Mouse (Mus musculus) heart, embryonic 15.5 days (tissue): ENCODE data around the gene Efna2. TPM values are rescaled to one million over a fixed set of nuclear protein-coding genes. Genes with fewer than 3 reads are reported as not detected.

Source experiments
- ATAC-seq: fragments of 200-750 bp; cut with Nextera tagmentation; replicated peaks from 2 replicates; pipeline ENCODE4 v1.8.0; 2017; ENCODE audit warnings: low read depth, moderate TSS enrichment; ENCODE audit not compliant: insufficient number of reproducible peaks, insufficient read depth, low FRiP score
- H3K27ac ChIP-seq: fragments of 300-500 bp; sonication (generic); 2 replicates; pipeline ENCODE4 v1.5.1; 2015; ENCODE audit warnings: mild to moderate bottlenecking, inconsistent platforms
- H3K27me3 ChIP-seq: fragments of 300-500 bp; sonication (generic); 2 replicates; pipeline ENCODE4 v1.6.1; 2015; ENCODE audit warnings: inconsistent platforms
- H3K36me3 ChIP-seq: fragments of 300-500 bp; sonication (generic); 2 replicates; pipeline ENCODE4 v1.6.1; 2015; ENCODE audit warnings: mild to moderate bottlenecking, inconsistent platforms
- H3K4me1 ChIP-seq: fragments of 300-500 bp; sonication (generic); replicated peaks from 2 replicates; pipeline ENCODE4 v1.6.1; 2015; ENCODE audit warnings: inconsistent platforms
- H3K4me2 ChIP-seq: fragments of 300-500 bp; sonication (generic); 2 replicates; pipeline ENCODE4 v1.6.1; 2015; ENCODE audit warnings: inconsistent platforms, mild to moderate bottlenecking, moderate library complexity
- H3K4me3 ChIP-seq: fragments of 300-500 bp; sonication (generic); 2 replicates; pipeline ENCODE4 v1.5.1; 2015; ENCODE audit warnings: mild to moderate bottlenecking, inconsistent platforms
- H3K9ac ChIP-seq: fragments of 300-500 bp; sonication (generic); 2 replicates; pipeline ENCODE4 v1.6.1; 2015; ENCODE audit warnings: mild to moderate bottlenecking, inconsistent platforms
- H3K9me3 ChIP-seq: fragments of 300-500 bp; sonication (generic); replicated peaks from 2 replicates; pipeline ENCODE4 v1.6.1; 2016; ENCODE audit warnings: inconsistent platforms
- WGBS: fragments of 180-500 bp; shearing (Covaris S2); methylation state at CpG from one replicate; pipeline ENCODE4 v1.1.7; 2015; ENCODE audit warnings: mixed read lengths; 5-methylcytosine and 5-hydroxymethylcytosine counted together
- polyA plus RNA-seq: library from polyadenylated mRNA; unstranded; fragments of >200 nt; fragmentation: Nextera tagmentation; extraction: Ambion mirVana; gene quantifications from 2 replicates; pipeline ENCODE4 v1.2.1, GENCODE M21; 2015

Efna2 gene
- polyA plus RNA-seq, 1 experiment from 2014 or later = 8.6 TPM

GRCm38 (mm10) chr10:80150226-80151210, 28.8 kb upstream of the Efna2 start:
- H3K27ac ChIP-seq = peak overlapping the region; percentile 100
- no peaks in the 10 kb centered on the region for H3K27me3 ChIP-seq
- H3K36me3 ChIP-seq = peaks cover 42% of the 10 kb centered on the region
- peak overlapping the region; percentile 82 for H3K9ac ChIP-seq
- peak overlapping the region; percentile 80 for H3K4me2 ChIP-seq
- no peak for ATAC-seq
- H3K9me3 ChIP-seq = no peaks in the 10 kb centered on the region
- under 1% methylated on average over 42 of the region's 71 CpGs for WGBS
- H3K4me1 ChIP-seq = peaks cover 66% of the 10 kb centered on the region
- H3K4me3 ChIP-seq = peak overlapping the region; percentile 76

GRCm38 (mm10) chr10:80151211-80152034, 27.9 kb upstream of the Efna2 start:
- peak overlapping the region; percentile 76 for H3K4me3 ChIP-seq
- H3K27ac ChIP-seq = peak overlapping the region; percentile 100
- H3K27me3 ChIP-seq = no peaks in the 10 kb centered on the region
- H3K9ac ChIP-seq = peak overlapping the region; percentile 82
- no peak for ATAC-seq
- H3K9me3 ChIP-seq = no peaks in the 10 kb centered on the region
- H3K4me2 ChIP-seq = peak overlapping the region; percentile 80
- peaks cover 43% of the 10 kb centered on the region for H3K36me3 ChIP-seq
- H3K4me1 ChIP-seq = peaks cover 66% of the 10 kb centered on the region
- WGBS = under 1% methylated on average over 26 of the region's 26 CpGs

DNA sequence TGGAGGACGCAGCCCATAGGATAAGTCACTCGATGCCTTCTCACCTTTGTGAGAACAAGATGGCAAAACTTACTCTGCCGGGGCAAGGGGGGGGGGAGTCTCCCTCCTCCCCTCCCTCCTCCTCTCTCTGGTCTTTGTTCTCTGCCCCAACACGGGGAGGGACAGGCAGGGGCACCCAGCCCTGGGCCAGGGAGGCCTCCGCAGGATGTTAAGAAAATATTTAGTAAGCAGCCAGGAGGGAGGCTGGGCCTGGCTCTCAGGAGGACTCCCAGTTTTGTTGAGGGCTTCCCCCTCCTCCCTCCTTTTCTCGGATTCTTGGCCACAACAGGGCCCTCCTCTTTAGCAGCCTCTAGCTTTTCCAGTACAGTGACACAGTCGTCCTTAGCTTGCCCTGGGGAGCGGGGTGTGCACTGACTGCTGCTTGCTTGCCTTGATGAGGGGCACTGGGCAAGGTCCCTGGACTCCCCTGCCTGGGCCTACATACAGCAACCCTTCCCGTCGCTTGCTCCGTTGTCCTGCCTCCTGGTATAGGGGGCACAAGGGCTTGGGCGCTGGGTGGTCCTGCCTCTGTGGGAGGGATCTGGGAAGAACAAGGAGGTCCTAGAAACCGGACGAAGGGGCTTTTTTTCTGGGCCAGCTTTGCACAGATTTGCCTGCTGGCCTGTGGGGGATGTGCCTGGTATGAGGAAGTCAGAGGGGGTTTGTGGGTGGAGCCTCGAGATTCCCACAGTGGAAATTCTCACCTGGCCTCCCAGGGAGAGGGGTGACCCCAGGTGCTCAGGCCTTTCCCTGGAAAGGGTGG, 27.0 kb upstream of the Efna2 start:
- ATAC-seq = no peak
- Histone ChIP-seq H3K9me3 (no peaks in the 10 kb centered on the region), H3K27me3 (no peaks in the 10 kb centered on the region), H3K9ac (peak overlapping the region; percentile 82), H3K4me3 (peak overlapping the region; percentile 76), H3K4me2 (peak overlapping the region; percentile 80), H3K27ac (peak overlapping the region; percentile 100), H3K4me1 (peaks cover 66% of the 10 kb centered on the region), H3K36me3 (peaks cover 50% of the 10 kb centered on the region)
- WGBS = 8% methylated on average over 15 of the region's 15 CpGs

DNA sequence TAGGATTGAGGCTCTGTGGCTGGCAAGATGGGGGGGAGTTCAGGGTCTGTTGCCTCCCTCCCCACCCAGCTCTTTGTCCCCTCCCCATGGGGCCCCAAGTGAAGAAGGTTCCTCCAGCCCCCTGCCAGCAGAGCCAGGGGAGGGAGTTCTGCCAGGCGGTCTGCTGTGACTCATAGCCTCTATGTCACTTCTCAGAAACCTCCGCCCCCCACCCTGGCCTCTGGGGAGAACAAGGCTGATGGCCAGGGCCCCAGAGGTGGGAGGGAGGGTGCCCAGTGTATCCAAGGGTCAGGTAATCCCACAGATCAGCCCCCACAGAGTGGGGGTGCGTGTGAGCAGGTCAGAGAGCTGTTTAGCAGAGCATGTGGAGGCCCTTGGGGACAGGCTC, 26.4 kb upstream of the Efna2 start:
- Histone ChIP-seq H3K9ac (peak overlapping the region; percentile 82), H3K4me3 (peak overlapping the region; percentile 76), H3K9me3 (no peaks in the 10 kb centered on the region), H3K27ac (peak overlapping the region; percentile 100), H3K4me1 (peaks cover 65% of the 10 kb centered on the region), H3K27me3 (no peaks in the 10 kb centered on the region), H3K4me2 (peak overlapping the region; percentile 80), H3K36me3 (peaks cover 53% of the 10 kb centered on the region)
- WGBS = 36% methylated on average over 3 of the region's 3 CpGs
- no peak for ATAC-seq

GRCm38 (mm10) chr10:80153713-80154112, 25.6 kb upstream of the Efna2 start:
- Histone ChIP-seq H3K9me3 (no peaks in the 10 kb centered on the region), H3K4me2 (no peak overlapping the region), H3K36me3 (peaks cover 53% of the 10 kb centered on the region), H3K4me1 (peaks cover 73% of the 10 kb centered on the region), H3K27me3 (no peaks in the 10 kb centered on the region), H3K9ac (peak overlapping the region; percentile 82; the same call in 1 of the 2 replicates), H3K27ac (peak overlapping the region; percentile 100), H3K4me3 (no peak overlapping the region)
- no peak for ATAC-seq
- 82% methylated on average over 19 of the region's 19 CpGs for WGBS

DNA sequence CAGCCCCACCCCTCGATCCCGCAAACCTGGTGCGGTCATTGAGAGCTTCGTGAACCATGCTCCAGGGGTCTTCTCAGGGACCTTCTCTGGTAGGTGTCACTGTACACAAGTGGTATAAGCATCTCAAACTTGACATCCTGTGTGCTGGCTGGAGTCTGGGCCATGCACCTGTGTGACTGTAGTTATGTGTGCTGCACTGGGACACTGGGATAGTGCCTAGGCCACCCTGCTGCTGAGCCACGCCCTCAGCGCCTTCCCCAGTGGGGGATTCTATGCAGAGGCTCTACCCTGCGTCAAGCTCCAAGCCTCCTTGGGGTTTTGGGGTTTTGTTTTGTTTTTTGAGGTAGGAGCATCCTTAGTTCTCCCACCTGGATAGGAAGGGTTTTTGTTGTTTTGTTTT, 24.9 kb upstream of the Efna2 start:
- peak overlapping the region; percentile 82; the same call in 1 of the 2 replicates for H3K9ac ChIP-seq
- peaks cover 79% of the 10 kb centered on the region for H3K4me1 ChIP-seq
- H3K4me3 ChIP-seq = no peak overlapping the region

DNA sequence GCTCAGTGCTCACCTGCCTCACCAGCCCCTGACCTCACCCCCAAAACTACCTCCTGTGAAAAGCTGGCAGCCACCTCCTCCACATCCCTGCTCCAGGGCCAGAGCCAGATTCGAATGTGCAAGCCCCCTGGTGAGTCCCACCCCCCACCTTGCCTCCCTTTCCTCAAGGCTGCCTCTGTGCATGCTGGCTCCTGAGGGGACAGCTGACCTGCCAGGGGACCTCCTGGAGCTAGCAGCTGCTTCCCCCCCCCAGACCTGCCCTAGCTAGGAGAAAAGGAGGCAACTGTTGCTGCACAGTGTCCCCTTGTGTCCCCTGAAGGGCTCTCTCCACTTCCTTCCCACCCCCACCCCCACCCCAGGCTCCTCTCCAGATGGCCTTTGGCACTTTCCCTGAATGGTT, 24.0 kb upstream of the Efna2 start:
- no peak overlapping the region for H3K4me3 ChIP-seq
- peak overlapping the region; percentile 44 for H3K27ac ChIP-seq
- H3K4me1 ChIP-seq = peaks cover 85% of the 10 kb centered on the region
- ATAC-seq = no peak
- 59% methylated on average over 1 of the region's 1 CpGs for WGBS
- H3K9me3 ChIP-seq = no peaks in the 10 kb centered on the region
- H3K27me3 ChIP-seq = no peaks in the 10 kb centered on the region
- no peak overlapping the region for H3K9ac ChIP-seq
- H3K36me3 ChIP-seq = peaks cover 53% of the 10 kb centered on the region
- no peak overlapping the region for H3K4me2 ChIP-seq

More for the DNA sequence above, 24.9 kb upstream of the Efna2 start:
- 0 out of 2 replicates have a peak overlapping the region, but pooled peaks have one; percentile 18 for H3K27ac ChIP-seq
- no peaks in the 10 kb centered on the region for H3K9me3 ChIP-seq
- ATAC-seq = no peak
- 89% methylated on average over 7 of the region's 7 CpGs for WGBS
- peaks cover 53% of the 10 kb centered on the region for H3K36me3 ChIP-seq
- no peaks in the 10 kb centered on the region for H3K27me3 ChIP-seq
- no peak overlapping the region for H3K4me2 ChIP-seq

- Histone ChIP-seq H3K4me3 (no peak overlapping the region), H3K9me3 (no peaks in the 10 kb centered on the region), H3K4me1 (peaks cover 94% of the 10 kb centered on the region), H3K4me2 (peak overlapping the region; percentile 9; the same call in 1 of the 2 replicates), H3K27ac (peak overlapping the region; percentile 98), H3K27me3 (no peaks in the 10 kb centered on the region), H3K36me3 (peaks cover 53% of the 10 kb centered on the region), H3K9ac (no peak overlapping the region)
- ATAC-seq = no peak
- 77% methylated on average over 29 of the region's 29 CpGs for whole genome bisulfite sequencing
Measured at GRCm38 (mm10) chr10:80156002-80156751, 23.1 kb upstream of the Efna2 start.

GRCm38 (mm10) chr10:80156752-80157053, 22.6 kb upstream of the Efna2 start:
- ATAC-seq = no peak
- Histone ChIP-seq H3K27ac (peak overlapping the region; percentile 98), H3K9me3 (no peaks in the 10 kb centered on the region), H3K4me2 (peak overlapping the region; percentile 9; the same call in 1 of the 2 replicates), H3K4me1 (peaks cover 96% of the 10 kb centered on the region), H3K27me3 (no peaks in the 10 kb centered on the region), H3K9ac (no peak overlapping the region), H3K36me3 (peaks cover 51% of the 10 kb centered on the region), H3K4me3 (no peak overlapping the region)
- 43% methylated on average over 7 of the region's 7 CpGs for WGBS

- no peaks in the 10 kb centered on the region for H3K9me3 ChIP-seq
- no peak overlapping the region for H3K9ac ChIP-seq
- peak overlapping the region; percentile 98 for H3K27ac ChIP-seq
- peaks cover 96% of the 10 kb centered on the region for H3K4me1 ChIP-seq
- peaks cover 50% of the 10 kb centered on the region for H3K36me3 ChIP-seq
- H3K4me3 ChIP-seq = no peak overlapping the region
- no peak for ATAC-seq
- WGBS = 49% methylated on average over 15 of the region's 15 CpGs
- H3K4me2 ChIP-seq = no peak overlapping the region
- H3K27me3 ChIP-seq = no peaks in the 10 kb centered on the region
Measured at GRCm38 (mm10) chr10:80157141-80157929, 21.9 kb upstream of the Efna2 start.
